Mouse (Mus musculus): ENCODE measurements around the gene Gal3st1.
A peak's percentile ranks its signal among the peaks of the same experiment; 100 is the strongest.
"Not testable (repeated sequence)": the region's sequence is repeated elsewhere in the genome, so short reads cannot be mapped to it uniquely, and the experiment has no call there.

Gene Gal3st1

GRCm38 (mm10) chr11:3983291-3983862 is at the start of gene Gal3st1:
Gal3st1 (plus strand) TSS chr11:3983636.
- DNase-seq (ENCODE audit: low read depth, low spot score), result no peak

GRCm38 (mm10) chr11:3933756-3934285 is 49.6 kb upstream of the Gal3st1 start:
- DNase-seq (ENCODE audit: low read depth, low spot score), result no peak

DNA sequence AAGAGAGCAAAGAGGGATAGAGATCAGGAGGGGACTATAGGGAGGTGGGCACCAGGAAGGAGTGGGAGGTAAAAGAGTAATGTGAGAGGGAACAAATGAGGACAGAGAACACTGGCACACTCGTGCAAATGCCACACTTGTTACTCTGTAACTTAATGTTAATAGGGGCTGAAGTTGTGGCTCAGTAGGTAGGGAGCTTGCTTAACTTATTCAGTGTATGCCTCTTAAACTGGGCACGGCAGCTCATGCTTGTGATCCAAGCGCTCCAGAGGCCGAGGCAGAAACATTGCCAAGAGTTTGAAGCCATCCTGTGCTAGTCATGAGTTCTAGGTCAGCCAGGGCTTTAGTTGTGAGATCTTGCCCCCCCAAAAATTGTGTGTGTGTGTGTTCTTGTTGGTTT is 48.3 kb upstream of the Gal3st1 start:
- DNase-seq (ENCODE audit: low read depth, low spot score), result no peak

DNA sequence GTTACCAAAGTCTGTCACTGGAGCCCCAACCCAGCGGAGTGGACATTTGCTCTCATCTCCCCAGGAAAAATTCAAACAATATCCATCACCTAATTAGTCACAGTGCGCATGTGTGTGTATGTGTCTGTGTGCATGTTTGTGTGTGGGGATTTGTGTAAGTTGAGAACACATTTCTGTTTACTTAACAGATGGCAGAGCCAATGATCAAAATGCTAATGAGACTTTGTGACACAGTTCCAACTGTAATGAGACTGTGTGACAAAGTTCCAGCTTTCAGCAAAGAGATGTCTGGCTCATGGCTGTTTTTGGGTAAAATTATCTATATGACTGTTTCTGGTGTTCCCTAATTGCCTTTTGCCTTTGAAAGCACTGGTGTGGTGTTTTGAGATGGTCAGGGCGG is 47.1 kb upstream of the Gal3st1 start:
- DNase-seq (ENCODE audit: low read depth, low spot score), result no peak

DNA sequence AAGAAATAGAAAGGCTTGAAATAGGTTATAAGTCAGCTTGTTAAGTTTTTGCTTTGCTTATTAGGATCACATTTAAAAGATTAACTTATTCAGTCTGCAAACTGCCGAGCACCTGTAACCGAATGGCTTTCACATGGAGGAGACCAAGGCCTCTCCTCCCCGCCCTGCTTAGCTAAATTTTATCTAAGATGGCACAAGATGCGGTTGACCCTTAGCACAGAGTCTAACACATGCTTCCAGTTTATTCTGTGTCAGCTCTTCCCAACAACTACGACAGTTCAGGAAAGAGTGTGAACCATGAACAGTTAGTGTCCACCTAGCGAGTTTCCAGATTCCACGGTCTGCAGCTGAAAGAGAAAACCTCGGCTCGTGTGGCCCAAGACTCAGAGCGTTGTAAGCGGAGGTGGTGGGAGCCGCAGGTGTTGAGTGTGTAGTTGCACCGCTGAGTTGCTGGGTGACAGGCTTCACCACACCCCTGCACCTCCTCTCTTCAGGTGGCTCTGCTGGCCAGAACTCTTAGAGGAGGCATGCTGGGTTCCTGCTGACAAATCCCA is 46.0 kb upstream of the Gal3st1 start:
- DNase-seq (ENCODE audit: low read depth, low spot score), result no peak

GRCm38 (mm10) chr11:3941371-3941770 is 42.1 kb upstream of the Gal3st1 start:
- no peak for DNase-seq (ENCODE audit: low read depth, low spot score)

DNA sequence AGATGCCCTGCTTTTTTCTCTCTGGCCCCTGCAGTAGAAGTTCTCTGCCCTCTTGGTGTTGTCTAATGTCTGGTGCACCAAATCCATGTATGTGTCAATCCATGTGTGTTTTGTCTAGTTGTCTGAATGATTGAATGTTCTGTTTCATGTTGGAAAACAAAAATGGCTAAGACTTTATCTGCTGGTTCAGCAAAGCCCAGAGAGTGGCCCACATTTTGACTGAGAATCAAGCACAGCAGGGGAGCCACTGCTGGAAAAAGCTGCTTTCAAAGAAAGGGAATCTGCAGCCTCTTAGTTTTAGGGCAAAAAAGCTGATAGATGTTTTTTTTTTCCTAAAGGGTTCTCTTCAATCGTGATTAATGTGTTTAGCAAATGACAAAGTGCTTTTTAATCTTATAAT is 37.0 kb upstream of the Gal3st1 start:
- DNase-seq (ENCODE audit: low read depth, low spot score), result no peak

- not testable (repeated sequence) for DNase-seq (ENCODE audit: low read depth, low spot score)
These were observed 28.6 kb upstream of the Gal3st1 start for GRCm38 (mm10) chr11:3954876-3955275.

DNA sequence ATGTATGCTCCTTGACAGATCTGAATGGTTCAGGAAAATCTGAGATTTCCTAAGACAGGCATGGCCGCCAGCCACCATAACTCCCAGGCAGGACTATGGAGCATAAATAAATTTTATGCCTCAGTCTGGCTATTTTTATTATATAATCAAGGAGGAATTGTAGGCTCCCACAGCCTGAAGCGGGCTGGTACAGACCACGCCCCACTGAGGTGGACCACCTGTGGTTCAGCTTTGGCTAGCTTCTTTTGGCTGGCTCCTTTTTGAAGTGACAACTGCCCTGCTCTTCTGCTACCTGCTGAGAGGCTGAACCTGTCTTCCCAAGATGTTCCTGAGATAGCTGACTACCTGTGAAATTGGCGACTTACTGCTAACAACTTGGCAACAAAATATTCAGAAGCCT is 28.1 kb upstream of the Gal3st1 start:
- DNase-seq (ENCODE audit: low read depth, low spot score), result not testable (repeated sequence)

DNA sequence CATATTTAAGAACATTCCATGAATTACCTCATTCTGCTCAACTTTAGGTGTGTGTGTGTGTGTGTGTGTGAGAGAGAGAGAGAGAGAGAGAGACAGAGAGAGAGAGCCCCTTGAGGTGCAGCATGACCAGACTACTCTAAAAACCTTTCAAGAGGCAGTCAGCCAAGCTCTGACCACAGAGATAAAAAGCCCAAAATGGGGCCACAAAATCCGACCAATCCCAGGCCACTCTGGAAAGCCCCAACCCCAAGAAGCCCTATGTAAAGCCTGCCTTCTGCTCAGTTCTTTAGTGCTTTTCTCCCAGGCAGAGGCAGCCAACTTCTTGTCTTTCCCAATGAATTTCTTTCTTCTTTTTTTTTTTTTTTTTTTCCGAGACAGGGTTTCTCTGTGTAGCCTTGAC is 22.5 kb upstream of the Gal3st1 start:
- DNase-seq (ENCODE audit: low read depth, low spot score), result no peak

GRCm38 (mm10) chr11:3961761-3962160 is 21.7 kb upstream of the Gal3st1 start:
- no peak for DNase-seq (ENCODE audit: low read depth, low spot score)

- no peak for DNase-seq (ENCODE audit: low read depth, low spot score)
These were observed 20.3 kb upstream of the Gal3st1 start for GRCm38 (mm10) chr11:3963155-3963554.

DNA sequence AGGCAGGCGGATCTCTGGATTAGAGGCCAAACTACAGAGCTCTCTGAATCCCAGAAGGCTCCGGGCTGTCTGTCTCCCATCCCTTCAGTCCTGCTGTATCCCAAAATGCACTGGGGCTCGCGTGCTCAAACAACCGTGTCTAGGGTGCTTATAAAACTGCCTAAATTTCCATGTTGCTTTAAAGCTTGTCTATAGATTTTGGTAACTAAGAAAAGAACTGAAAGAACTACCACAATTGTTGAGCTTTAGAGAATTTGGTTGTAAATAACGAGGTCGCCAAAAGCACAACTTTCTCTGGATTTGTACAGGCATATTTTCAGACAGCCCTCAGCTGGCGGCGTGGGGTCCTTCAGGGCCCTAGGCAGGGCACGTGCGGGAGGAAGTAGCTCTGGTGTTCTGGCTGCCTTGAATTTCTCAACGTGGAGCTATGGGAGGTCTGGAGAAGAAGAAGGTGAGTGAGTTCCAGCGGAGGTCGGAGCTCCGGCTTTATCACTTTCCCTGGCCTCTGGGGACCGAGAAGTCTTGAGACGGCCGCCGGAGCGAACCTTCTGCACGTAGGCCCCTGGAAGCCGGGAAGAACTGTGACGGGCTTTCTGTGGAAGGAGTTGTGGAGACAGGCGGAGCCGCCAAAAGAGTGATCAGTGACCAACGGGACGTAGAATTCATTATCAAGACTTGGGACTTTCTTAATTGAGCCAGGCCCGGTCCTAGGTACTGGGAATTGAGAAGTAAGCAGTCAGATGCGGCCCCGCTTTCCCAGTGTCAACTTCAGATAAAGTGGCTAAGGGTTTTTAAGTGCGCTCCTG is 19.6 kb upstream of the Gal3st1 start, which contains the start of gene Pes1:
Gene Pes1 (plus strand): TSS at position 366 of the 806 bp plus-strand sequence.
- DNase-seq (ENCODE audit: low read depth, low spot score), result peak; percentile 79

- no peak for DNase-seq (ENCODE audit: low read depth, low spot score)
These were observed 18.8 kb upstream of the Gal3st1 start for GRCm38 (mm10) chr11:3964416-3965172.

GRCm38 (mm10) chr11:3969837-3970236 is 13.6 kb upstream of the Gal3st1 start:
- DNase-seq (ENCODE audit: low read depth, low spot score), result no peak

DNA sequence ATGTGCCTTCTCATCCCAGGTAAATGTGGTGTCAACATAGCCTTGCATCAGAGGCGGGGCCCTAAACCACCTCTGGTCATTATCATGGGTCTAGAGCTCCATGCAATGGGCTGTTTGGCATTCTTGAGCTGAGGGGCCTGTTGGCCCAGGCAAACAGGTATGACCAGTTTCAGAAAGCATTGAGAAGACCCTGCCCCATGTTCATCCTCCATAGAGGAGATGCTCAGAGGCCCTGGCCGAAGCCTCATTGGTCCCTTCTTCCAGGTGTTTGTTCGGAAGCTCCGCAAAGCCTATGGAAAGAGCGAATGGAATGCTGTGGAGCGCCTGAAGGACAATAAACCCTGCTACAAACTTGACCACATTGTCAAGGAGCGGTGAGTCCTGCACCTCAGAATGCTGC is 13.1 kb upstream of the Gal3st1 start:
- DNase-seq (ENCODE audit: low read depth, low spot score), result no peak

- DNase-seq (ENCODE audit: low read depth, low spot score), result no peak
These were observed 10.4 kb upstream of the Gal3st1 start for GRCm38 (mm10) chr11:3973081-3973480.

DNA sequence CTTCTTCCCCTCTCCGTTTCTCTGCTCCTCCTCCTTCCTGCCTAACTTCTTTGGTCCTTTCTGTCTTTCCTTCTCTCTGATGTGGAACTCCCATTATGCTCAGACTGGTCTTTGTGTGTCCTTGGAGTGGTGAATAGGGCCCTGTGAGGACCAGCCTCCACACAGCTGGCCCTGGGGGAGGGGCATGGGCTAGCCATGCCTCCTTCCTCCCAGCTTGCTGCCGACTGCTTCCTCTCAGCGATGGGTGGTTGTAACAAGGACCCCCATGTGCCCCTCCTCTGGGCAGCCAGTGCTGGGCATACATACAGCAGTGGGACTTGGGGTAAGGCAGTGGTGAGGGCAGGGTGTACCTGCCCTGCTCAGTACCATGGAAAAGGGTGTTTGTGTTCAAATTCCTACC is 9.1 kb upstream of the Gal3st1 start:
- no peak for DNase-seq (ENCODE audit: low read depth, low spot score)

DNA sequence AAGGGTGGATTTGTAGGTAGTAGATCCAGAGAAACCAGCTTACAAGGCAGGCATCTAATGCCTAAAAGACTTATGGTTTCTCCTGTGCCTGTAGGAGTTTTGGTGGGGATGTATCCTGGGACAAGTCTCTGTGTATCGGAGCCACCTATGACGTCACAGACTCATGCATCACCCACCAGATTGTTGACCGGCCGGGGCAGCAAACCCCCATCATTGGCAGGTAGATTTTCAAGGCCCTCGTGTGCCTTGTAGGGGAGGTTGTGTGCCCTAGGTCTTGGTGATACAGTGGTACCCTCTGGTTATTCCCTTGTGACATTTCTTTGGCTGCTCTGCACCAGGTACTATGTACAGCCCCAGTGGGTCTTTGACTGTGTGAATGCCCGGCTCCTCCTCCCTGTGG is 6.8 kb upstream of the Gal3st1 start, which contains the start of gene 4930556J24Rik:
Gene 4930556J24Rik (minus strand): TSS at position 101 of the 400 bp plus-strand sequence.
- DNase-seq (ENCODE audit: low read depth, low spot score), result no peak

GRCm38 (mm10) chr11:3978421-3978820 is 5.0 kb upstream of the Gal3st1 start:
- no peak for DNase-seq (ENCODE audit: low read depth, low spot score)

DNA sequence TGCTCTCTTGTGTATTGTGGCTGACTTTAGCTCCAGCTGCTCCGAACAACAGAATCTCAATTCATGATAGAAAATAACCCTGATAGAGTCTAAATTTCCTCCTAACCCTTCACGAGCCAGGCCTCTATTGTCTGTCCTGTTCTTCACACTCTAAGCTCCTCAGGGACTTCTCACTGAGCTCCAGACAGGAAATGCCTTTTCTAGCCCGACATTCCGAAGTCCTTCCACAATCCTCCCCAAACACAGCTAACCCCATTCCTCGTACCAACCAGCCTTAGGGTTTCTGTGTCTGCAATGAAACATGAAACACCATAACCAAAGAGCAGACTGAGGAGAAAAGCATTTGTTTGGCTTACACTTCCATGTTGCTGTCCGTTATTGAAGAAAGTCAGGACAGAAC is 1.9 kb upstream of the Gal3st1 start:
- no peak for DNase-seq (ENCODE audit: low read depth, low spot score)
